Mouse (Mus musculus) monocyte, adult 2 months (primary cell): ENCODE results near the gene Mex3d.
A peak's percentile ranks its signal among the peaks of the same experiment; 100 is the strongest.
"Not testable (repeated sequence)": the region's sequence is repeated elsewhere in the genome, so short reads cannot be mapped to it uniquely, and the experiment has no call there.

Experiments
- DNase-seq, 2 experiments: peaks; one replicate each; pipeline ENCODE4 v3.0.0; 2022; ENCODE audit warnings: low spot score in 2 of 2, low read depth in 1 of 2

Gene Mex3d

GRCm38 (mm10) chr10:80356737-80357136, 30.7 kb downstream of the Mex3d start:
- no peak for DNase-seq

- no peak for DNase-seq
Observed at GRCm38 (mm10) chr10:80356001-80356682, 31.3 kb downstream of the Mex3d start, which contains the start of gene Plk5. Gene Plk5 (plus strand): TSS chr10:80356459.

GRCm38 (mm10) chr10:80355431-80355830, 32.0 kb downstream of the Mex3d start:
- no peak for DNase-seq

- no peak for DNase-seq
Observed at GRCm38 (mm10) chr10:80352727-80353126, 34.7 kb downstream of the Mex3d start.

DNA sequence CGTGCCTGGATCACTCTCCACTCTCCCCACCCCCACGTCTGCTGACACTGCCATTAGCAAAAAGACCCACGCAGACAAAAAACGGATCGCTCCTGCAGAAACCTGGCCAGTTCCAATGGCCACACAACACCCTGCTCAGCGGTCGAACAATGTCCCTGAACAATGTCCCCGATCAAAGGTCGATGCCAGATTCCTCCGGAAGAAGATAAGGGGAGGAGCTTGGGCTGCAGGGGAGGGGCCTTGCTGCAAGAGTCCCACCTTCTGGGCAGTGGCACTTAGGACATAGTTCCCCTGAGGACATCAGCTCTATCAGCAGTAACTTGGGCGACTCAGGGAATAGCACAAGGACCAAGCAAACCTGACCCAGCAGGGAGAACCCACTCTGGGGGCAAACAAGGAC, 35.6 kb downstream of the Mex3d start:
- DNase-seq, result no peak

GRCm38 (mm10) chr10:80350292-80350691, 37.2 kb downstream of the Mex3d start:
- DNase-seq, result peak; percentile 73 to 79

- DNase-seq, result no peak
Observed at GRCm38 (mm10) chr10:80348981-80349380, 38.5 kb downstream of the Mex3d start.

DNA sequence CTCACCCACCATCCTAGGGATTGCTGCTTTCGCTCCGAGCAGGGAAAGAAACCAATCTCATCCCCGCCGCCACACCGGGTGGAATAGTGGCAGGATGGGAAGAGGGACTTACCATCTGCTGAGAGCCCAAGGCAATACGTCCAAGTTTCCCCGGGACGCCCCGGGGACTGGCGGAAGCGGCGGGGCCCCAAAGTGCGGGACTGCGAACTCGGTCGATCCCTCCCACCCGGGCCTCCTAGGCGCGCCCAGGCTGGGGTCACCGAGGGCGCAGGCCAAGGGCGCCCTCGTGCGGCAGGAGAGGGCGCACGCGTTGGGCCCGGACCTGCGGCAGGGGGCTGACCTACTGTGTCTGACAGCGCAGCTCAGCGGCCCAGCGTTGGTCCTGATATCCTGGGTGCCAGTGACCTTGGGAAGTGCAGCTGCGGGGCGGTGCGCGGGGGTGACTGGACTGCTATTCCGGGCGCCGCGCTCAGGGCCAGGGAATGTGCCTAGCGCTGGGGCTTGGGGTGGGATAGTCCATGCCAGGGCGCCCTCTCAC, 39.1 kb downstream of the Mex3d start, which contains the start of gene Adamtsl5:
Gene Adamtsl5, minus strand, starts transcription at position 169 of the 538 bp plus-strand sequence.
- DNase-seq, result peak in 1 of 2 experiments; percentile 66

- DNase-seq, result no peak
Observed at GRCm38 (mm10) chr10:80347514-80347967, 39.9 kb downstream of the Mex3d start.

DNA sequence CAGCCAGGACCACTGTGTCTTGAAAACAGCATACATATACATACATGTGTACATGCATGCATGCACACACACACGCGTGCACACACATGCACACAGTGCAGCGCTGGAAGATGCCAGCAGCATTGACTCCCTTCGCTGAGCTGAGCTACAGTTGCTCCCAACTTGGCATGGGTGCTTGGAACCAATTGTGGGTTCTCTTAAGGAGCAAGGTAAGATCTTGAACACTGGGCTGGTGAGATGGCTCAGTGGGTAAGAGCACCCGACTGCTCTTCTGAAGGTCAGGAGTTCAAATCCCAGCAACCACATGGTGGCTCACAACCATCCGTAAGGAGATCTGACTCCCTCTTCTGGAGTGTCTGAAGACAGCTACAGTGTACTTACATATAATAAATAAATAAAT, 41.5 kb downstream of the Mex3d start:
- not testable (repeated sequence) for DNase-seq

DNA sequence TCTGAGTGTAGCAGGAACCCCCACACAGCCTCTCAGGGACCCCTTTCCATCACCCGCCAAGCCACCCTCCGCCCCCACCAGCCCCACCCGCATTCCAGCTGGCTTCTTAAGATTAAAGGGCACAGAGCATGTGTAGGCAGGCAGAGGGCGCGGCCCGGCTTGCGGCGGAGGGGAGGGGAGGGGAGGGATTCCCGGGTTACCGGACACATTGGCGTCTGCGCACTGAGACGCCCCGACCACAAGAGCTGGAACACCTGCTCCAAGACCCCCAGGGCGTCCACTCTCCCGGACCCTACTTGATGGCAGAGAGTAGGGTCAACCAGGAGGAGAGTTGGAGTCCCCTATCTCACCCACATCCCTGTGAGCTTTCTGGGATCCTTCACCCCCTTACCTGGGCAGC, 42.3 kb downstream of the Mex3d start:
- DNase-seq, result no peak

- no peak for DNase-seq
Observed at GRCm38 (mm10) chr10:80344131-80344661, 43.3 kb downstream of the Mex3d start.

- DNase-seq, result no peak
Observed at GRCm38 (mm10) chr10:80343425-80343895, 44.0 kb downstream of the Mex3d start.

DNA sequence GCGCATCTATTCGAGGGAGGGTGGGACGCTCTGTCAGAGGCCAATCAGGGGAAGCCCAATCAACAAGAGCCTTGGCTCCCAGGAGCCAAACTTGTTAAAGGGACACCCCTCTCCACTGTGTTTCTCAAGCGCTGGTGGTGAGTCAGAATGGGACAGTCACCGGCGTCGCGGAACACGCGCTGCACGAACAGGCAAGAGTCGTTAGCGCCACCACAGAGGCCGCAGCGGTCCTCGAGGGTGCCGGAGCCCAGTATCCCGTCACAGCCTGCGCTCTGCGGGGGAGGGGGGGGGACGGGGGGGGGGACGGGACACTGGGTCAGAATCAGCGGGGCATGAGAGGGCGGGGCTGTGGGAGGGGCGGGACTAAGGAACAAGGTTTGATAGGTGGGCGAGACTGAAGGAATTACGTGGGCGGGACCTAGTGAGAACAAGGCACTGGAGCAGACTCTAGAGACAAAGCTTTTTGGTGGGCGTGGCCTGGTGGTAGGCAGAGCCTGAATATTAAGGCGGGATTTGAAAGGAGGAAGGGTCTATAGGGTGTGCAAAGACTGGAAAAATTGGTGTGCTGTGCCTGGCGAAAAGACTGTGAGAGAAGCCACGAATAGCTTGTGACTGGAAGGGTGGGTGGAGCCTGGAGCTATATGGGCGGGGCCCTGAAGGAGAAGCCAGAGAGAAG, 44.6 kb downstream of the Mex3d start:
- no peak for DNase-seq

DNA sequence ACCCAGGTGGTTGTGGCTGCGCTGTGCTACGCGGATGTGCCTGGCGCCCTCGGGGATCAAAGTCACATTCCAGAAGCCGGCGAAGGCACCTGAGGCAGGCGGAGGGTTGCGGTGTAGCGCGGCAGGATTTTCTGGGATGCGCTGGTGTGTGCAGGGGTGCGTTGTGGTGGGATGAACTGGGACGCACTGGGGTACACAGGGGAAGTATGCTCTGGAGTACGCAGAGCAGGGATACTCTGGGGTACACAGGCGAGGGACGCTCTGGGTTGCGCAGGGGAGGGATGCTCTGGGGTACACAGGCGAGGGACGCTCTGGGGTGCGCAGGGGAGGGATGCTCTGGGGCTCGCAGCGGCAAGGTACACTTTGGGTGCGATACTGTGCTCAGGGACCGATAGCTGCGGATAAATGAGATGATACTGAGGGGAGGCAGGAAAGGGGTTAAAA, 45.1 kb downstream of the Mex3d start:
- no peak for DNase-seq

DNA sequence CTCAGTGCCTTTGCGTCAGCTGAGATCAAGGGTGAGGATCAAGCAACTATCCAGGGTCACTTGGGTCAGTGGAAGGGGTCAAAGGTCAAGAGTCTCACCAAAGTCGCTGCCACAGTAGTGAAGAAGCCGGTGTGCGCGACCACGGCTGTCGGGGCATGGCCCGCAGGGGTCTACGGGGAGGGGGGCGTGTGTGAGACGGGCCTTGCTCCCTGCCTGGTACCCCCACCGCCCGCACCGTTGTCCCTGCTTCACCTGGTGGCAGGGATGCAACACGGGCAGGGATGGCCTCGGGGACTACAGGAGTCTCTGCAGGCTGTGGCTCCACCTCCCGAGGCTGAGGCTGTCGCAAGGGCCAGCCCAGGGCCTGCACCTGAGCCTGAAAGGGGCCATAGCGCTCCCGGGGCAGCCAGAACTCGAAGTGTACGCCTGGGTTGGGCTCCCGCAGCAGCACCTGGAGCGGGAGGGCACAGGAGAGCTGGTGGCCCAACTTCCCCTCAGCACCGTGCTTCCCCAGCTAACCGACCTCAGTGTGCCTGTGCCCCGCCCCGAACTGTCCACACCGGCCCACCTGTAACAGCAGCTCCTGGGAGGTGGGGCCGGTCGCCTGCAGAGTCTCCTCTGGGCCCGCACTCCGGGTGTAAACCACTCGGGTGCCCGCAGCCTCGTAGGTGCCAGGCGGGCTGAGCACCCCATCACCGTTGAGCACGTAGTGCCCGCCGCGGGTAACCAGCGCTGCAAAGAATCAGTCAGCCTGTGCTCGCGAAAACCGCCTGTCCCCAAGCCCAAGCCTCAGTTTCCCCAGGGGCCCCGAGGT, 45.8 kb downstream of the Mex3d start:
- no peak for DNase-seq

GRCm38 (mm10) chr10:80341026-80341425, 46.4 kb downstream of the Mex3d start:
- DNase-seq, result no peak

- DNase-seq, result peak; percentile 43 to 79
Observed at GRCm38 (mm10) chr10:80339941-80340750, 47.3 kb downstream of the Mex3d start.

GRCm38 (mm10) chr10:80336263-80336662, 51.2 kb downstream of the Mex3d start:
- no peak for DNase-seq

- DNase-seq, result no peak
Observed at GRCm38 (mm10) chr10:80332525-80332989, 54.9 kb downstream of the Mex3d start.
